Mouse (Mus musculus): Measurements from ENCODE around the gene Cdk18. TPM values are rescaled to one million over a fixed set of nuclear protein-coding genes. Genes with fewer than 3 reads are reported as not detected.

The Cdk18 gene
- polyA plus RNA-seq, 1 experiment from 2014 or later = 10.3 TPM

GRCm38 (mm10) chr1:132099016-132099415, 40.5 kb downstream of the Cdk18 start:
- no peak for TF ChIP-seq CTCF (IDR thresholded peaks at IDR 0.05; ENCODE audit: low read depth)
- Histone ChIP-seq H3K27me3 (ENCODE audit: insufficient read depth, low read length) (no peaks in the 10 kb centered on the region), H3K4me2 (ENCODE audit: low read length) (no peak overlapping the region), H3K36me3 (ENCODE audit: insufficient read depth, low read length) (no peaks in the 10 kb centered on the region), H3K9ac (ENCODE audit: low read depth, low read length) (no peak overlapping the region), H3K9me3 (replicated peaks; ENCODE audit: low read length) (no peaks in the 10 kb centered on the region), H3K4me3 (replicated peaks; ENCODE audit: low read depth, low read length) (no peak overlapping the region), H3K27ac (no peak overlapping the region), H3K4me1 (replicated peaks; ENCODE audit: insufficient read depth, low read length) (no peaks in the 10 kb centered on the region)
- no peak for ATAC-seq (replicated peaks; ENCODE audit: low FRiP score, low read depth)
- 51% methylated on average over 4 of the region's 4 CpGs for WGBS
- no peak for DNase-seq (ENCODE audit: low spot score)

- H3K4me2 ChIP-seq (ENCODE audit: low read length) = no peak overlapping the region
- ATAC-seq (replicated peaks; ENCODE audit: low FRiP score, low read depth) (no peak), DNase-seq (ENCODE audit: low spot score) (no peak)
- H3K4me1 ChIP-seq (replicated peaks; ENCODE audit: insufficient read depth, low read length) = no peaks in the 10 kb centered on the region
- WGBS = 73% methylated on average over 1 of the region's 1 CpGs
- no peaks in the 10 kb centered on the region for H3K9me3 ChIP-seq (replicated peaks; ENCODE audit: low read length)
- no peak for TF ChIP-seq CTCF (IDR thresholded peaks at IDR 0.05; ENCODE audit: low read depth)
- no peak overlapping the region for H3K27ac ChIP-seq
- H3K9ac ChIP-seq (ENCODE audit: low read depth, low read length) = no peak overlapping the region
- H3K36me3 ChIP-seq (ENCODE audit: insufficient read depth, low read length) = no peaks in the 10 kb centered on the region
- H3K4me3 ChIP-seq (replicated peaks; ENCODE audit: low read depth, low read length) = no peak overlapping the region
- no peaks in the 10 kb centered on the region for H3K27me3 ChIP-seq (ENCODE audit: insufficient read depth, low read length)
These were observed 41.4 kb downstream of the Cdk18 start for GRCm38 (mm10) chr1:132098076-132098475.

GRCm38 (mm10) chr1:132095356-132096004, 44.0 kb downstream of the Cdk18 start:
- ATAC-seq (replicated peaks; ENCODE audit: low FRiP score, low read depth) = no peak; the same call in 1 of the 2 replicates

GRCm38 (mm10) chr1:132093269-132093668, 46.2 kb downstream of the Cdk18 start:
- Histone ChIP-seq H3K4me2 (ENCODE audit: low read length) (no peak overlapping the region), H3K27ac (no peak overlapping the region), H3K36me3 (ENCODE audit: insufficient read depth, low read length) (no peaks in the 10 kb centered on the region), H3K4me3 (replicated peaks; ENCODE audit: low read depth, low read length) (no peak overlapping the region), H3K4me1 (replicated peaks; ENCODE audit: insufficient read depth, low read length) (no peaks in the 10 kb centered on the region), H3K9me3 (replicated peaks; ENCODE audit: low read length) (no peaks in the 10 kb centered on the region), H3K9ac (ENCODE audit: low read depth, low read length) (no peak overlapping the region), H3K27me3 (ENCODE audit: insufficient read depth, low read length) (no peaks in the 10 kb centered on the region)
- no peak for TF ChIP-seq CTCF (IDR thresholded peaks at IDR 0.05; ENCODE audit: low read depth)
- 94% methylated on average over 4 of the region's 4 CpGs for WGBS
- no peak for DNase-seq (ENCODE audit: low spot score)
- no peak; the same call in 1 of the 2 replicates for ATAC-seq (replicated peaks; ENCODE audit: low FRiP score, low read depth)

More at GRCm38 (mm10) chr1:132095356-132096004, 44.0 kb downstream of the Cdk18 start:
- no peak overlapping the region for H3K4me3 ChIP-seq (replicated peaks; ENCODE audit: low read depth, low read length)
- no peaks in the 10 kb centered on the region for H3K9me3 ChIP-seq (replicated peaks; ENCODE audit: low read length)
- no peak overlapping the region for H3K4me2 ChIP-seq (ENCODE audit: low read length)
- DNase-seq (ENCODE audit: low spot score) = no peak
- H3K36me3 ChIP-seq (ENCODE audit: insufficient read depth, low read length) = no peaks in the 10 kb centered on the region
- WGBS = 73% methylated on average over 11 of the region's 11 CpGs
- H3K4me1 ChIP-seq (replicated peaks; ENCODE audit: insufficient read depth, low read length) = no peaks in the 10 kb centered on the region
- TF ChIP-seq CTCF (IDR thresholded peaks at IDR 0.05; ENCODE audit: low read depth) = no peak
- H3K27me3 ChIP-seq (ENCODE audit: insufficient read depth, low read length) = no peaks in the 10 kb centered on the region
- no peak overlapping the region for H3K27ac ChIP-seq
- no peak overlapping the region for H3K9ac ChIP-seq (ENCODE audit: low read depth, low read length)

- no peaks in the 10 kb centered on the region for H3K9me3 ChIP-seq (replicated peaks; ENCODE audit: low read length)
- H3K4me1 ChIP-seq (replicated peaks; ENCODE audit: insufficient read depth, low read length) = no peaks in the 10 kb centered on the region
- DNase-seq (ENCODE audit: low spot score) = no peak
- ATAC-seq (replicated peaks; ENCODE audit: low FRiP score, low read depth) = no peak
- no peak overlapping the region for H3K9ac ChIP-seq (ENCODE audit: low read depth, low read length)
- WGBS = 88% methylated on average over 4 of the region's 4 CpGs
- H3K36me3 ChIP-seq (ENCODE audit: insufficient read depth, low read length) = no peaks in the 10 kb centered on the region
- no peak overlapping the region for H3K4me2 ChIP-seq (ENCODE audit: low read length)
- TF ChIP-seq CTCF (IDR thresholded peaks at IDR 0.05; ENCODE audit: low read depth) = no peak
- H3K27ac ChIP-seq = no peak overlapping the region
- H3K4me3 ChIP-seq (replicated peaks; ENCODE audit: low read depth, low read length) = no peak overlapping the region
- H3K27me3 ChIP-seq (ENCODE audit: insufficient read depth, low read length) = no peaks in the 10 kb centered on the region
These were observed 49.2 kb downstream of the Cdk18 start for GRCm38 (mm10) chr1:132090266-132090665.

- Histone ChIP-seq H3K4me2 (ENCODE audit: low read length) (no peak overlapping the region), H3K36me3 (ENCODE audit: insufficient read depth, low read length) (no peaks in the 10 kb centered on the region), H3K9me3 (replicated peaks; ENCODE audit: low read length) (no peaks in the 10 kb centered on the region), H3K27me3 (ENCODE audit: insufficient read depth, low read length) (no peaks in the 10 kb centered on the region), H3K4me1 (replicated peaks; ENCODE audit: insufficient read depth, low read length) (no peaks in the 10 kb centered on the region), H3K9ac (ENCODE audit: low read depth, low read length) (no peak overlapping the region), H3K27ac (no peak overlapping the region), H3K4me3 (replicated peaks; ENCODE audit: low read depth, low read length) (no peak overlapping the region)
- ATAC-seq (replicated peaks; ENCODE audit: low FRiP score, low read depth) (no peak), DNase-seq (ENCODE audit: low spot score) (no peak)
- 66% methylated on average over 6 of the region's 6 CpGs for WGBS
- TF ChIP-seq CTCF (IDR thresholded peaks at IDR 0.05; ENCODE audit: low read depth) = no peak
These were observed 49.7 kb downstream of the Cdk18 start for GRCm38 (mm10) chr1:132089767-132090166.
